Mouse (Mus musculus) hindbrain, postnatal 0 days (tissue): ENCODE data around the gene Scgb1b12. TPM values are rescaled to one million over a fixed set of nuclear protein-coding genes. Genes with fewer than 3 reads are reported as not detected.
"Not testable (repeated sequence)": the region's sequence is repeated elsewhere in the genome, so short reads cannot be mapped to it uniquely, and the experiment has no call there.

Experiments
- ATAC-seq: fragments of 200-750 bp; cut with Nextera tagmentation; 2 replicates; pipeline ENCODE4 v1.8.0; 2017; ENCODE audit warnings: mild to moderate bottlenecking, moderate TSS enrichment, moderate library complexity
- DNase-seq: peaks from one replicate; pipeline ENCODE4 v3.0.0-alpha.2; 2015; ENCODE audit warnings: low spot score
- H3K27ac ChIP-seq: fragments of 300-500 bp; sonication (generic); 2 replicates; pipeline ENCODE4 v1.5.1; 2014; ENCODE audit warnings: mild to moderate bottlenecking
- H3K27me3 ChIP-seq: fragments of 300-500 bp; sonication (generic); 2 replicates; pipeline ENCODE4 v1.6.1; 2014; ENCODE audit warnings: low read length, mixed read lengths; ENCODE audit not compliant: insufficient read depth
- H3K36me3 ChIP-seq: fragments of 300-500 bp; sonication (generic); 2 replicates; pipeline ENCODE4 v1.6.1; 2014; ENCODE audit warnings: low read length, mixed read lengths; ENCODE audit not compliant: insufficient read depth
- H3K4me1 ChIP-seq: fragments of 300-500 bp; sonication (generic); 2 replicates; pipeline ENCODE4 v1.6.1; 2014; ENCODE audit warnings: antibody characterized with exemption, low read length, mixed read lengths; ENCODE audit not compliant: insufficient read depth
- H3K4me2 ChIP-seq: fragments of 300-500 bp; sonication (generic); 2 replicates; pipeline ENCODE4 v1.6.1; 2014; ENCODE audit warnings: low read depth, mild to moderate bottlenecking, low read length, moderate library complexity, mixed read lengths
- H3K4me3 ChIP-seq: fragments of 300-500 bp; sonication (generic); 2 replicates; pipeline ENCODE4 v1.5.1; 2014; ENCODE audit warnings: low read length
- H3K9ac ChIP-seq: fragments of 300-500 bp; sonication (generic); replicated peaks from 2 replicates; pipeline ENCODE4 v1.6.1; 2014; ENCODE audit warnings: mild to moderate bottlenecking, low read length, moderate library complexity, mixed read lengths
- H3K9me3 ChIP-seq: fragments of 300-500 bp; sonication (generic); 2 replicates; pipeline ENCODE4 v1.6.1; 2016; ENCODE audit warnings: low read length, mixed read lengths
- WGBS: fragments of 180-500 bp; shearing (Covaris S2); extraction: QIAGEN DNeasy Blood & Tissue Kit; methylation state at CpG from one replicate; pipeline ENCODE4 v1.1.7; 2014; 5-methylcytosine and 5-hydroxymethylcytosine counted together
- polyA plus RNA-seq: library from polyadenylated mRNA; unstranded; fragments of >200 nt; fragmentation: Nextera tagmentation; extraction: Ambion mirVana; gene quantifications from 2 replicates; pipeline ENCODE4 v1.2.1, GENCODE M21; 2015
- total RNA-seq: library from RNA; depleted of rRNA; stranded (reverse); fragments of >200 nt; gene quantifications from 2 replicates; pipeline ENCODE4 v1.2.3, GENCODE M21; 2014; rRNA removed

The Scgb1b12 gene
- total RNA-seq, result not detected in 2 replicates
- not detected in 2 replicates for polyA plus RNA-seq

DNA sequence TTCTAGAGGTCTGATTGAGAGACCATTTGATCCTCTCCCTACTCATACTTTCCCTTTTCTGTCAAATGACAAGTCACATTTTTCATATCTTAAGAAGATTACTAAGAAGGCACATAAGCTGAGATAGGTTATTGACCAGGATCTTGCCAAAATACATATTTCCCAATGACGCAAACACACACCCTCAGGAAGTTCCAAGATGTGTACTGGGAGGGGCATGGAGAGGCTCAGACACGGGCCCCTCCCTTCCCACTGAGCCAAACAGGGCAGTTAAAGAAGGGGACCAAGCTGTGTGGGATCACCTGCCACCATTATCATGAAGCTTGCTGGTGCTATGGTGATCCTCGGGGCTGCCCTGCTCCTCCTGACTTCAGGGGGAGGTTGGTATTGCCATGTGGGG, at the start of gene Scgb1b12:
TSS of gene Scgb1b12 (plus strand) at position 301 of the 400 bp plus-strand sequence.
- ATAC-seq, H3K9me3 ChIP-seq, H3K27ac ChIP-seq, H3K4me3 ChIP-seq, H3K36me3 ChIP-seq, H3K4me2 ChIP-seq, H3K27me3 ChIP-seq, DNase-seq, H3K9ac ChIP-seq, H3K4me1 ChIP-seq: not testable (repeated sequence)
- 77% methylated on average over 3 of the region's 3 CpGs for WGBS

DNA sequence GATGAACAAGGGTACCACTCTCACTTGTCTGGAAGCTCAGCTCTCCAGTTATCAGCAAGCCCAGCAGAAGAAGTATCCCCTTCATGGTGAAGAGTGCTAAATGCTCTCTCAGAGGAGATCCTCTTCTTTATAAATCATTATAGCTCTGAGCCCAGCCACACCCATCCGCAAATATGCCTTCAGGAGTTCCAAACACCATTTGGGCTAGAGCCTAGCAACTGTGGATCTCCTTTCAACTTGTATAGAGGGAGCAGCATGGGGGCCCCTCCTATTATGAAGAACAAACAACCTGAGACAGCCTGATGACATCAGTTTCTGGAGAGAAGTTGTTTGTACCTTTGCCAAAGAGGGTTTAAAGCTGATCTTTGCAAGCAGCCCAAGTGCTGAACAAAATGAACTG, 6.8 kb upstream of the Scgb1b12 start, which contains the start of gene Scgb2b12:
TSS of gene Scgb2b12 (minus strand) at position 101 of the 400 bp plus-strand sequence.
- H3K4me2 ChIP-seq, H3K4me1 ChIP-seq, ATAC-seq, DNase-seq, H3K27ac ChIP-seq, H3K27me3 ChIP-seq, H3K36me3 ChIP-seq, H3K4me3 ChIP-seq, H3K9me3 ChIP-seq, H3K9ac ChIP-seq: not testable (repeated sequence)
- WGBS, result 83% methylated on average over 1 of the region's 1 CpGs

Other genes with a start within 250 kb of the Scgb1b12 start
- gene Scgb1b10, start 233.3 kb upstream of the Scgb1b12 start, total RNA-seq, result not detected in 2 replicates
- gene Scgb1b10, start 233.3 kb upstream of the Scgb1b12 start, polyA plus RNA-seq, result not detected in 2 replicates
- not detected in 2 replicates for gene Scgb2b11, start 123.0 kb upstream of the Scgb1b12 start, total RNA-seq
- gene Scgb2b11, start 123.0 kb upstream of the Scgb1b12 start, polyA plus RNA-seq, result not detected in 2 replicates
- gene Scgb1b11, start 111.3 kb upstream of the Scgb1b12 start, total RNA-seq, result not detected in 2 replicates
- not detected in 2 replicates for gene Scgb1b11, start 111.3 kb upstream of the Scgb1b12 start, polyA plus RNA-seq
- gene Scgb2b12, start 6.9 kb upstream of the Scgb1b12 start, total RNA-seq, result not detected in 2 replicates
- not detected in 2 replicates for gene Scgb2b12, start 6.9 kb upstream of the Scgb1b12 start, polyA plus RNA-seq
- not detected in 2 replicates for gene Scgb1b29, start 107.4 kb downstream of the Scgb1b12 start, total RNA-seq
- not detected in 2 replicates for gene Scgb1b29, start 107.4 kb downstream of the Scgb1b12 start, polyA plus RNA-seq